Mouse (Mus musculus) spleen, adult 2 months (tissue): ENCODE measurements around the gene 4933406M09Rik. TPM values are rescaled to one million over a fixed set of nuclear protein-coding genes. Genes with fewer than 3 reads are reported as not detected.

Experiments used
- DNase-seq, 2 experiments: peaks; one replicate each; pipeline versions ENCODE4 v3.0.0 to v3.0.0-alpha.2; 2012 to 2021; ENCODE audit warnings: low spot score in 2 of 2, low read depth in 1 of 2
- H3K27ac ChIP-seq: fragments of 200-500 bp; 2 replicates; pipeline ENCODE4 v1.5.1; 2012; ENCODE audit warnings: low read length, inconsistent platforms; ENCODE audit not compliant: insufficient read depth
- H3K27me3 ChIP-seq: fragments of 200-500 bp; 2 replicates; pipeline ENCODE4 v1.6.1; 2012; ENCODE audit warnings: mild to moderate bottlenecking, moderate library complexity, low read length, inconsistent platforms; ENCODE audit not compliant: control insufficient read depth, insufficient read depth
- H3K36me3 ChIP-seq: fragments of 200-500 bp; 2 replicates; pipeline ENCODE4 v1.6.1; 2012; ENCODE audit warnings: mild to moderate bottlenecking, low read length, inconsistent platforms; ENCODE audit not compliant: control insufficient read depth, insufficient read depth
- H3K4me1 ChIP-seq: fragments of 200-500 bp; 2 replicates; pipeline ENCODE4 v1.6.1; 2011; ENCODE audit warnings: inconsistent platforms; ENCODE audit not compliant: control insufficient read depth, insufficient read depth, insufficient read length
- H3K4me3 ChIP-seq: fragments of 200-500 bp; 2 replicates; pipeline ENCODE4 v1.5.1; 2011; ENCODE audit warnings: mild to moderate bottlenecking, inconsistent platforms; ENCODE audit not compliant: insufficient read depth, insufficient read length; ENCODE audit errors: extremely low read depth
- CTCF ChIP-seq: fragments of 200-500 bp; IDR thresholded peaks from 2 replicates; pipeline ENCODE4 v1.5.1; 2011; ENCODE audit warnings: mild to moderate bottlenecking, inconsistent platforms; ENCODE audit not compliant: insufficient read depth, insufficient read length, insufficient replicate concordance; ENCODE audit errors: extremely low read depth
- POLR2A ChIP-seq: fragments of 200-500 bp; IDR thresholded peaks from 2 replicates; pipeline ENCODE4 v1.6.1; 2011; ENCODE audit warnings: low read depth, low read length, inconsistent platforms
- WGBS: fragments of 180-500 bp; shearing (Covaris S2); methylation state at CpG from one replicate; pipeline ENCODE4 v1.1.7; 2018; 5-methylcytosine and 5-hydroxymethylcytosine counted together
- polyA plus RNA-seq: library from polyadenylated mRNA; depleted of rRNA; stranded (reverse); fragments of >200 nt; gene quantifications from 2 replicates; pipeline ENCODE4 v1.2.3, GENCODE M21; 2012

The 4933406M09Rik gene
- polyA plus RNA-seq, 1 experiment, result not detected

DNA sequence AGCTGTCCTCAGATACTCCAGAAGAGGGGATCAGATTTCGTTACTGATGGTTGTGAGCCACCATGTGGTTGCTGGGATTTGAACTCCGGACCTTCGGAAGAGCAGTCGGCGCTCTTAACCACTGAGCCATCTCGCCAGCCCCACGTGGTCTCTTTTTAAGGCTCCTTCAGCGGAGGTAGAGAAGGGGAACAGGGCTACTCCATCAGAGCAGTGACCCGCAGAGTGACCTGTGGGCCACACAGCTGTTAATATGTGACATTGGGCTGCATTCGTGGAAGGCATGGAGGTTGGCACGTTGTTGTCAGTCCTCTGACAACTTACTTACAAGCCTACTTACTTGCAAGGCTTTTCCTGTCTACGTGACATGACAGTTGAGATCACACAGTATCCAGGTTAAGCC, 12.5 kb downstream of the 4933406M09Rik start:
- H3K27ac ChIP-seq, result no peak overlapping the region
- H3K27me3 ChIP-seq, result no peaks in the 10 kb centered on the region
- H3K36me3 ChIP-seq, result no peaks in the 10 kb centered on the region
- TF ChIP-seq CTCF (no peak), POLR2A (no peak)
- 92% methylated on average over 12 of the region's 12 CpGs for WGBS
- no peak for DNase-seq
- no peaks in the 10 kb centered on the region for H3K4me1 ChIP-seq
- no peak overlapping the region for H3K4me3 ChIP-seq

DNA sequence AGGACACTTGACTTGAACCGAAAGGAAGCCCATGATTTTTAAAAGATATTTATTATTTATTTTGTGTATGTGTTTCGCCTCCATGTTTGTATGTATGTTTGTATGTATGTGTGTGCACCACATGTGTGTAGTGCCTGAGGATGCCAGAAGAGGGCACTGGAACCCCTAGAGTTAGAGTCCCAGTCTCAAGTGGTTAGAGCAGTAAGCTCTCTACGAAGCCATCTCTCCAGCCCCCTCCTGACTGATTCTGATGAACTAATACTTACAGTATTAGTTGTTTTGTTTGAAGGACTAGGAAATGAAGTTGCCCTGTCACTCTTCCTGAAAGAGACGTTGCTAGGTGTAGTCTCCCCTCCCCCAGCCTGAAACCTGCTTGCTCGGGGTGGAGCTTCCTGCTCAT, 14.0 kb downstream of the 4933406M09Rik start:
- Histone ChIP-seq H3K36me3 (no peaks in the 10 kb centered on the region), H3K27ac (no peak overlapping the region), H3K4me3 (no peak overlapping the region), H3K27me3 (no peaks in the 10 kb centered on the region), H3K4me1 (no peaks in the 10 kb centered on the region)
- no peak for TF ChIP-seq POLR2A
- TF ChIP-seq CTCF, result no peak
- WGBS, result 78% methylated on average over 5 of the region's 5 CpGs
- no peak for DNase-seq

DNA sequence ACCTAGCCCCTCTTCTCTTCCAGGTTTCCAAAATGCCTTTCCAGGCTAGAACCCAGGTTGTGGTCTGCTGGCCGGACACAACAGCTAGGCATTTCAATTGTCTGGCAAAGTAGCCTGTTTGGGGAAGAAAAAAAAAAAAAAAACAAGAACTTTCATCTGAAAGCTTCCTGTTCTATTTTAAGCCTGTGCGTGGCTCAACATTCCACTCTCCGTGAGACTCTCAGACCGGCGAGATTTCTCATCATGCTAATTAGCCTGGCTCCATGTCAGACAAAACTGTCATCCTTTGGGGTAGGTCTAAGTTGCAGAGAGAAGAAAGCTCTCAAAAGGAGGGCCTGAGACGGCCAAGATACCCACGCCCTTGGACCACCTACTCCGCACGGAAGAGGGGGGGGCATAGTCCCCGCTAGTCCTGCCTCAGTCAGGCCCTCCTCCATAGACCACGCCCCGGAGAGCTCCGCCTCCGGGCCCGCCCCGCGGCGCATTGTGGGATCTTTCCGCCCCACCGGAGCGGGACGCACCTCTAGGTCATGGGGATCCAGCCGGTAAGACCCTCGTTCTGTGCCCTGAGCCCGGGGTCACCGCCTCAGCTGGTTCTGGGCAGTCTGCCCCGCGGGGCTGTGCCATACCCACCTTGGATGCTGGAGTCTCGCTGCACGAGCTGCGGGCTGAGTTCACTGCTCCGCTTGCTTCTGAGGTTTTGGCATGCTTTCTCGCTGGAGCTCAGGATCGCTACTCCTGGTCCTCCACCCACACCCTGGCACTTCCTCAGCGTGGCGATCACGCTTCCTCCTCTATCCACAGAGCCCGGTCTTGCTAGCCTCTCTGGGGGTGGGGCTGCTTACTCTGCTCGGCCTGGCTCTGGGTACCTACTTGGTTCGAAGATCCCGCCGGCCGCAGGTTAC, 20.0 kb downstream of the 4933406M09Rik start, which contains the start of gene Cyb5r1:
Gene Cyb5r1 (plus strand): TSS at position 51 of the 905 bp plus-strand sequence.
- no peak for TF ChIP-seq CTCF
- TF ChIP-seq POLR2A, result no peak
- H3K4me1 ChIP-seq, result peaks cover 3% of the 10 kb centered on the region; the same call in 1 of the 2 replicates
- WGBS, result under 1% methylated on average over 43 of the region's 43 CpGs

DNA sequence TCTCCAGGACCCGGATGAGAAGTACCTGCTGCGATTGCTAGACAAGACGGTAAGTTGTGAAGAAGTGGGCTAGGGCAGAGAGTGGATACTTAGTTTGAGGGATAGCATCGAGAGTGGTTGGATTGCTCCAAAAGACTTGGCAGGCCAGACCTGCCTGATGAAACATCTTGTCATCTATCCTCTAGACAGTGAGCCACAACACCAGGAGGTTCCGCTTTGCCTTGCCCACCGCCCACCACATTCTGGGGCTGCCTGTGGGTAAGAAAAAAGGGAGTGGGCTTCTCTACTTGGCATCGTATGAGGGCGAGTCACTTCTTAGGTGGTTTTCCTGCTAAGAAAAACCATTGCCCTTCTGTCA, 20.7 kb downstream of the 4933406M09Rik start:
- DNase-seq, result no peak
- no peaks in the 10 kb centered on the region for H3K27me3 ChIP-seq
- TF ChIP-seq CTCF (no peak), POLR2A (no peak)
- WGBS, result 24% methylated on average over 8 of the region's 8 CpGs
- no peak overlapping the region for H3K27ac ChIP-seq
- H3K4me1 ChIP-seq, result peaks cover 3% of the 10 kb centered on the region; the same call in 1 of the 2 replicates
- H3K4me3 ChIP-seq, result peak overlapping the region; percentile 72
- H3K36me3 ChIP-seq, result peaks cover 3% of the 10 kb centered on the region; the same call in 1 of the 2 replicates

More for the DNA sequence above, 20.0 kb downstream of the 4933406M09Rik start, which contains the start of gene Cyb5r1:
- Histone ChIP-seq H3K36me3 (peaks cover 3% of the 10 kb centered on the region; the same call in 1 of the 2 replicates), H3K4me3 (peak within 1 kb of the TSS; percentile 72), H3K27me3 (no peaks in the 10 kb centered on the region), H3K27ac (peak within 1 kb of the TSS; percentile 71)
- peak; percentile 41 to 69 for DNase-seq

DNA sequence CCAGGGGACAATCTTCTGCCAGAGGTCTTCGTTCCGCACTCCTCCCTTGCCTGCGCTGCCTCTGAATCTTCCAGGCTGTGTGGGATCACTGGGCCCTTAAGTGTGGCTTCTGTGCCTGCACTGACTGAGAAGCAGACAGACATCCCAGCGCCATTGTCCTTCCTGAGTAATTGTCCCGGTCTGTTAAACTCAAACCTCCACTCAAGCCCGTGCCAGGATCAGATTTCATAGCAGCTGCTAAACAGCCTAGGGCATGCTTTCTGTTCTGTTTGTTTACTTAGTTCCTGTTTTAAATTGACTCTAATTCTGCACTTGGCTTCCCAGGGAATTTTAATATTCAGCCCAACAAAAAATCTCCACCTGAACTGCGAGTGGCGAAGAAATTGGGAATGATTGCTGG, 22.3 kb downstream of the 4933406M09Rik start:
- Histone ChIP-seq H3K4me1 (peaks cover 3% of the 10 kb centered on the region; the same call in 1 of the 2 replicates), H3K36me3 (peaks cover 3% of the 10 kb centered on the region; the same call in 1 of the 2 replicates), H3K4me3 (no peak overlapping the region), H3K27me3 (no peaks in the 10 kb centered on the region), H3K27ac (no peak overlapping the region)
- no peak for DNase-seq
- TF ChIP-seq POLR2A, result no peak
- TF ChIP-seq CTCF, result no peak
- WGBS, result 92% methylated on average over 8 of the region's 8 CpGs

DNA sequence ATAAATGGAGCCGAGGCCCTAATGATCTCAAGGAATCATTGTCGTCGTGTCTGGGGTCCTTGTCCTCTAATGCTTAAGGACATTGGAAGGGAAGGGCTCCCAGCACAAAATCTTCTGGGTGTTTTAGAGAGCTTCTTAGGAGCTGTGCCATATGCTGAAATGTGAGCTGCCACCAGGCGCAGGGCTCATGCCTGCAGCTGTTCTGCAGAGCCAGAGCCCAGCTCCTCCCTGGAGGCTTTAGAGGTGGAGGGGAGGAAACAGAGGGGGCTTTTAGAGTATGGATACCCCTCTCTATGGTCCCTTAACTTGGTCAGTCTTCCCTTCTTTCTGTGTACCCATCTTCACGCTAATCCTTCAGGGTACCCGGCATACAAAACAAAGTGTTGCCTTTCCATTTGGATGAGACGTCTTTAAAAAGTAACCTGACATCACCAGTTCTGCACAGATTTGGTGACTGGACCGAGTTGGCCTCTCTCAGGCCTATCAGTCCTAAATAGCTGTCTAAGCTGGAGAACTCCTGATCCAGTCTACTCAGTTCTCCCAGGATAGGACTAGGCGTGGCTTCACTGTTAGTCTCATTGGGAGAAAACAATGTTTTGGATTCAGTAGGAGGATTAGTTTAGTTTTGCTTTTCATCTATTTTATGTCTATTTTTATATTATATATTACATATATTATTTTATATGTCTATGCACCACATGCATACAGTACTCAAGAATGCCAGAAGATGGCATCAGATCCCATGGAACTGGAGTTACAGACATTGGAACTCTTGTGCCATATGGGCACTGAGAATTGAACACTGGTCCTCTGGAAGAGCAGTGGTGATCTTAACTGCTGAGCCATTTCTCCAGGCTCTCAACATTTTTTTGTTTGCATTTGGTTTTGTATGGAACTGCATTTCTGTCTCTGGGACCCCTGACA, 26.2 kb downstream of the 4933406M09Rik start:
- no peak for DNase-seq
- Histone ChIP-seq H3K27ac (no peak overlapping the region), H3K27me3 (no peaks in the 10 kb centered on the region), H3K4me1 (peaks cover 2% of the 10 kb centered on the region; the same call in 1 of the 2 replicates), H3K36me3 (peaks cover 3% of the 10 kb centered on the region; the same call in 1 of the 2 replicates), H3K4me3 (no peak overlapping the region)
- 97% methylated on average over 9 of the region's 9 CpGs for whole genome bisulfite sequencing
- TF ChIP-seq CTCF (no peak), POLR2A (no peak)
